Mouse (Mus musculus): ENCODE results near the gene Hacl1.

- TF ChIP-seq CTCF (IDR thresholded peaks at IDR 0.05; ENCODE audit: insufficient read depth, low read length) (no peak), POLR2A (IDR thresholded peaks at IDR 0.05; ENCODE audit: borderline replicate concordance, extremely low read depth, low read depth, low read length) (no peak)
Observed at GRCm38 (mm10) chr14:31644931-31645547, 4.0 kb upstream of the Hacl1 start.

Data from lung, adult 2 months (tissue).